Mouse (Mus musculus) thymus, adult 2 months (tissue): ENCODE results near the gene Ano10.

ENCODE experiments used
- CTCF ChIP-seq: fragments of 200-500 bp; IDR thresholded peaks from 2 replicates; pipeline ENCODE4 v1.5.1; 2012; ENCODE audit warnings: mild to moderate bottlenecking, control low read depth, low read length, moderate library complexity, borderline replicate concordance; ENCODE audit not compliant: control insufficient read depth, poor library complexity, insufficient read depth; ENCODE audit errors: extremely low read depth
- POLR2A ChIP-seq: fragments of 200-500 bp; IDR thresholded peaks from 2 replicates; pipeline ENCODE4 v1.6.1; 2012; ENCODE audit warnings: mild to moderate bottlenecking, low read length, control low read depth, moderate library complexity; ENCODE audit not compliant: control insufficient read depth, poor library complexity, insufficient read depth; ENCODE audit errors: extremely low read depth

GRCm38 (mm10) chr9:122139236-122139635 is 155.0 kb downstream of the Ano10 start:
- TF ChIP-seq CTCF = no peak
- no peak for TF ChIP-seq POLR2A
